Mouse (Mus musculus) right cerebral cortex, adult 2 months (tissue): ENCODE data around the gene Calr.
"Not testable (repeated sequence)": the region's sequence is repeated elsewhere in the genome, so short reads cannot be mapped to it uniquely, and the experiment has no call there.

Experiments
- DNase-seq, 2 experiments: peaks; one replicate each; pipeline ENCODE4 v3.0.0; 2021 to 2022; ENCODE audit warnings: low spot score in 2 of 2

Calr gene

GRCm38 (mm10) chr8:84844397-84845070 is 2.2 kb downstream of the Calr start:
- no peak for DNase-seq

- no peak for DNase-seq
These were observed 5.2 kb downstream of the Calr start for GRCm38 (mm10) chr8:84841514-84841913.

DNA sequence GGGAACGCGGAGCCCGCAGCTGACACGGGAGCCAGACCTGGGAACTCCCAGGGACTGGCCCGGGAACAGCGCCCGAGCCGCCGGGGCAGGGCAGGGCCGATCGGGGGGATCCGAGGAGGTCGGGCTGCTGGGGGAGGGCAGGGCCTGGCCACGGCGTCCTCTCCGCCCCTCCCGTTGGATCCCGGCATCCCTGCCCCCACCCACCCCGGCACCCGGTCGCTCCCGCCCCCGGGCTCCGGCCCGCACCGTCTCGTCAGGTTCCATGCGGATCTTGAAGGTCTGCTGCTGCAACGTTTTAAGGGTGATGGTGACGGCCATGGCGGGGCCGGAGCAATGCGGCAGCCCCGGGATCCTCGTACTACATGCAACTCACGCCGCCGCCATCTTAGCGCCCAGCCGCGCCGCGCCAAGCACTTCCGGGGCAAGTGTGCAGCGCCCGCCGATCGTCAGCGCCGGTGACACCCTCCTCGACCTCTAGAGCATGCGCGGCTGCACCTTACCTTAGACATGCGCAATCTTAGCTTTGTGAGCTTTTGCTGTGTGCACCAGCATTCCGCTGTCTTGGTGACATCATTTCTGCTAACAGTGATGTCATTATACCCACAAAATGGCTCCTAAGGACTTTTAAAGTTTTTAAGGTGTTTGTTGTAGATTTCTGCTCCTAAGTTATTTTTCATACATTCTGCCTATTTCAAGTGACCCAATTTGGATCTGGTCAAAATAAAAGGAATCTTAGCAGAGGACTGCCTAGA is 6.3 kb downstream of the Calr start, which contains the start of gene Rad23a:
Gene Rad23a, minus strand, starts transcription at position 418 of the 752 bp plus-strand sequence.
- peak; percentile 93 for DNase-seq

DNA sequence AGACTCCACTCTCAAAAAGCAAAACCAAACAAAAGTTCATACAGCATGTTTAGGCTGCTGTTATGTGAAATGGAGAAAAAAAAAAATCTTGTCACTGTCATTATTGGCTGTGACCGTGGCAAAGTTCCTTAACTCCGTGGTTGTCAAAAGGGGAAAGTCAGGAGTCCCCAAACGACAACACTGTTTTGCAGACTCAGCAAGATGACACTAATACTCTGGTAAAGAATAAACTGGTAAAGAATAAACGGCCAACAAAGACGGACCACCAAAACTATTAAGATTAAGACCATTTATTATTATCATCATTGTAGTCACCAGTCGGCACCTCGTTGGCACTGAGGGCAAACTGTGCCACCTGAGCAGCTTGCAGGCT is 6.9 kb downstream of the Calr start:
- DNase-seq = no peak

GRCm38 (mm10) chr8:84839411-84839810 is 7.3 kb downstream of the Calr start:
- no peak for DNase-seq

- DNase-seq = no peak
These were observed 8.2 kb downstream of the Calr start for GRCm38 (mm10) chr8:84838513-84838912.

DNA sequence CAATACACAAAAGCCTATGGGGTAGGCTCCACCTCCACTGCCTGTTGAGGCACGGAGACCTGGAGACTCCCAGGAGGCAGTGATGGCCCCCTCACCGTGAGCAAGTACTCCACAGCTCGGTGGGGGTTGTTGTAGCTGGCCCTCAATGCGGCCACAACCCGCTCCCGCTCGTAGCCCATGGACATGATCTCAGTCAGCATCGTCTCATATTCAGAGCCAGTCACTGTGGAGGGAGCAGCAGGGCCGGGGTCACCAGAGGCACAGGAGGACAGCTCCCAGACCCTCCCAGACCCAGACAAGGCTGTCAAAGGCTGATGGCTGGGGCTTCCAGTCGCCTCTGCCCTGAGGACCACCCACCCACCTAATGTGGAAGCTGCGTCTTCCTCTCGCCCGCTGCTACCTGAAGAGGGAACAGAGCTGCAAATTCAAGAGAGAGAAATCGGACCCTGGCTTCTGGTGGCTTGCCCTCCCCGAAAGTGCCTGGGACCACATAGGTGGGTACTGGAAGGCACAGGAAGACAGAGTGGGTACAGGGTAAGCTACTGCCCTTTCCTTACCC is 8.7 kb downstream of the Calr start:
- no peak for DNase-seq

DNA sequence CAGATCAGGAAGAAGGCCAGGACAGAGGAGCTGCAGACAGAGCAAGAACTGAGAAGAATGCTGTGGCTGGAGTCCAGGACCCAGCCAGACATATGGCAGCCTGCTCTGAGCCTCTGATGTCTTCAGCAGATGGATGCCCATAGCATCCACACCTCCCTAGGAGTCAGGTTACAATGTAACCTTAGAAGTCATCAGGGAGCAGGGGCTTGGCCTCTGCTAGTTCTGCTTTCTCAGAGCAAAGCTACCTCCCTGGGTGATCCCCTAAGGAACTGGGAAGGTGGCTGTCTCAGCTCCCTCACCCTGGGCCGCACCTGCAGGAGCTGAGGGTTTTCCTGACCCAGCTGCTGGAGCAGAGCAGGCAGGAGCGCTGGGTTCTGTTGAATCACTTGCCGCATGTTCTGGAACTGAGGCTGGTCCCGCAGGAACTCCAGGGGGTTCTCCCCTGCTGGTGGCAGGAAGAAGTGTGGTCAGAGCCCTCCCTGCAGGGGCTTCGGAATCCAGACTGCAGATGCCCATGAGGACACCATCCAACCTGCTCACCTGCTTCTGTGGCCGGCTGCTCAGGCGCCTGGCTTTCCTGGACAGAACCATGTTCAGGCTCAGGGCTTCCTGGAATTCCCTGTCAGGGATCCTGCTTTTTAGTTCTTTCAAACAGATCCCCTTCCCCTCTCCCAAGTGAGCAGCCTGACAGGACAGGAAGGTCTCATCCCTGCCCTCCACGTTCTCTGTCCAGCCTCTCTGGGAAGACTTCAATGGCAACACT is 9.4 kb downstream of the Calr start:
- no peak for DNase-seq

DNA sequence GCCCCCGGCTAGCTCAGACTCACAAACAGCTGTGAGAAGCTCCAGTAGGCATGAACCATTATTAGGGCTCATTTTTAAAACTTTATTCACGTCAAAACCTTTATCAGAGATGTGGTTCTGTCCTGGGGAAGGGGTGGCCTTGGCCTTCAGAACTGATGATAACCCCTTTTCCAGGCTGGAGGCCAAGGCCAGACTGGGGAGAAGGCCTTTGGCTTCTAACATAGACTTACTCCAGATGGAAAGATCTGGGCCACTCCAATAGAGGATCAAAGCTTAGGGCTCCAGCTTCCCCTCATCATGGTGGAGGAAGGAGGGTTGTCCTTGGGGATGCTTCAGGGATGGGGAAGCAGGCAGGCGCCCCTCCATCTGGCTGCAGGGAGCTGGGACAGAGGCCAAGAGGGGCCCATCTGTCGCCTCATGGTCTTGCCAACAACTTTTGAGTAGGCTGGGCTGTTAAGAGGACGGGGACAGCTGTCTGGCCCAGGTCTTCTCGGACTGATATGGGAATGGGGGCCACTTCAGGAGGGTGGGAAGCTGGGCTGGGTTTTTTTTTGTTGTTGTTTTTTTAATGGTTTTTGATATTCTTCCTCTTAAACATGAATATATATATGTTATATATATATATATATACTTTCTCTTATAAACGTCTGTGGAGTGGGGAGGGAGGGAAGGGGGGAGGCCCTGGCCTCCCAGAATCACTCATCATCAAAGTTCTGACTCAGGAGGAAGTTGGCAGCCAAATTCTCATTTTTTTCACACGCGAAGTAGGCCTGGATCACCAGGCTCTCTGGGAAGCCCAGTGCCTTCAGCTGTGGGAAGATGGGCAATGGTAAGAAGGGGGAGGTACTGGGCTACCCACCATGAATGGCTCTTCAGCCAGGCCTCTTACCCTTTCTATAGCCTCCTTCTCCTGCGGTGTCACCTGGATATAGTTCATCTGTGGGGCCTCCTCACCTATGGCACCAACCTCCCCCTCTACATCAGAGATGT is 11.6 kb downstream of the Calr start:
- peak; percentile 72 to 73 for DNase-seq

DNA sequence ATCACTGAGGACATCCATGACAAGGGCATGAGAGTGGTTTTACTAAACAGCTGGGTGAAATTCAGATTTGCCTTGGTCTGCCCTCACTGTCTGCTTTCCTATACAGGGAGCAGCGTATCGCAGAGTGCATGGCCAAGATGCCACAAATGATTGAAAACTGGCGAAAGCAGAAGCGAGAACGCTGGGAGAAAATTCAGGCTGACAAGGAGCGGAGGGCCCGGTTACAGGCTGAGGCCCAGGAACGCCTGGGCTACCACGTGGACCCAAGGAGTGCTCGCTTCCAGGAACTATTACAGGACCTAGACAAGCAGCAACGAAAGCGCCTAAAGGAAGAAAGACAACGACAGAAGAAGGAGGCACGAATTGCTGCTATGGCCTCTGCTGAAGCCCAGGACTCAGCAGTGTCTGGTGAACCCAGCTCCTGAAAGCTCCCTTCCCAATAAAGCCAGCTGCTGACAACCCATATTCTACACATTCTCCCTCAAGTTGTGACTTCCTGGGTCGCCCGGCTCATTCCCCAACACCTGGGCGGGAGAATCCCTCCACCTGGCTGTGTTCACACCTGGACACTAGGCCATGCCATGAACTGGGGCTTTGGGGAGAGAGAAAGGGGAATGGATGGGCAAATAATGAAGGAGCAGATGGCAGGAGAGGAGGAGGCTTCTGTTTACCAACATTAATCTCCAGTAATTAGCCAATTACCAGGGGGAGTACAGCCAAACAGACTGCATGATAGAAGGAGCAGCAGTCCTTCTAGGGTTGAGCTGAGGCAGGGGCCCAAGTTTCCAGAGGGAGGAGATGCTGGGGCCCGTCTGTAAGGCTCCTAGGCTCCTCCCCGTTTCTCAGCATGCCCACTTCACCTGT is 12.5 kb downstream of the Calr start:
- DNase-seq = no peak

DNA sequence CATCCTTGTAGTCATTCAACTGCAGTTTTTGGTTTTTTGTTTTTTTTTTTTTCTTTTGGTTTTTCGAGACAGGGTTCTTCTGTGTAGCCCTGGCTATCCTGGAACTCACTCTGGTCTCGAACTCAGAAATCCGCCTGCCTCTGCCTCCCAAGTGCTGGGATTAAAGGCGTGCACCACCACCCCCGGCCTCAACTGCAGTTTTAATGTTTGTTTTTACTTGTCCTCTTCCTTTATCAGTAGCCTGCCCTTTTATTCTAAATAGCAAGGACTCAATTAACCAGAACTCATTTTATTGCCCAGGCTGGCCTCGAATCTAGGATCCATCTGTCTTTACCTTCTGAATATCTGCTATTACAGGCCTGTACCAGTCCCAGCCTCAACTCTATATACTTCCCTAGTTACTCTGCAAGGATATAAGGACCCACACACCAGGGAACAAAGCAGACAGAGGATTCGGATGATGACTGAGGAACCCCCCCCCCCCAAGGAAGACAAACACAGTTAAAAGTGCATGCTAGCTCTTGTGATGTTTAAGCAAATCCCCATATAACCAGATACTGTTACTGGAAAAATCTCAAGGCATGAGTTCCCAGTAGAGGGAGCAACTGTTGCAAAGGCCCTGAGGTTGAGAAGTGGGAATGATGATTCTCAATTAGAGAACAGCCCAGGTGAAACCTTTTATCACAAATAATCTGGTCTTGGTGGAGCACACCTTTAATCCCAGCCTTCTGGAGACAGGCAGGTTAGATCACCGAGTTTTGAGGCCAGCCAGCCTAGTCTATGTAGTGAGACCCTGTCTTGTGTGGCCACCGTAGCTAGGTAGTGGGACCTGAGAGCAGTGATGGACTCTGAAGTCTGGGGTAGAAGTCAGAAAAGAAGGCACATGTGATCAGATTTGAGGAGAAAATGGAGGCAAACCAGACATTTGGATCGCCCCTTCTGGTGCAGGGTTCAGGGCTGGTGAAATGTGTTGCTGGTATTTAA is 13.7 kb downstream of the Calr start:
- no peak for DNase-seq

DNA sequence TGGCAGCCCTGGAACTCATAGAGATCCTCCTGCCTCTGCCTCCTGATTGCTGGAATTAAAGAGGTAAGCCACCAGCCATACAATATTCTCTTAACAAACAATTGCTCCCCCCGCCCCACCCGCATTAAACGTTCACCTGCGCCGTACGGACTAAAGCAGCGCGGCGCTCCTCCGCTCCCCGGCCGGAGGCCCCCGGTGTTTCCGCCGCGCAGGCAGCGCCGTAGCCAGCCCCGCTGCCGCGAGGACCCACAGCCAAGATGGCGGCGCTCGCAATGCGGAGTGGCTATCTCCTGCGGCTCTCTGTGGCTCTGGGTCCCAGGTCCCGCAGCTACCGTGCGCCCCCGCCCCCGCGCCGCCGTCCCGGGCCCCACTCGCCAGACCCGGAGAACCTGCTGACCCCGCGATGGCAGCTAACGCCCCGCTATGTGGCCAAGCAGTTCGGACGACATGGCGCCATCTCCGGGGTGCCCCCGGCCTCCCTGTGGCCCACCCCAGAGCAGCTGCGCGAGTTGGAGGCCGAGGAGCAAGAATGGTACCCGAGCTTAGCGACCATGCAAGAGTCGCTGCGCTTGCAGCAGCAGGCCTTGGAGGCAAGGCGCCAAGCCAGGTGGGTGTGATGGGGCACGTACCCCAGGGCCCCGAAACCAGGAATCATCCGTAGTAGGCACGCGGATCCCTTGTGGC is 14.6 kb downstream of the Calr start:
- DNase-seq = peak; percentile 75 to 84

- no peak for DNase-seq
These were observed 15.2 kb downstream of the Calr start, which contains the start of gene Gadd45gip1 for GRCm38 (mm10) chr8:84831490-84831889. TSS of gene Gadd45gip1 (plus strand) at chr8:84831522.

- DNase-seq = not testable (repeated sequence)
These were observed 20.2 kb downstream of the Calr start for GRCm38 (mm10) chr8:84826518-84826917.

- no peak for DNase-seq
These were observed 21.1 kb downstream of the Calr start for GRCm38 (mm10) chr8:84825636-84826035.

DNA sequence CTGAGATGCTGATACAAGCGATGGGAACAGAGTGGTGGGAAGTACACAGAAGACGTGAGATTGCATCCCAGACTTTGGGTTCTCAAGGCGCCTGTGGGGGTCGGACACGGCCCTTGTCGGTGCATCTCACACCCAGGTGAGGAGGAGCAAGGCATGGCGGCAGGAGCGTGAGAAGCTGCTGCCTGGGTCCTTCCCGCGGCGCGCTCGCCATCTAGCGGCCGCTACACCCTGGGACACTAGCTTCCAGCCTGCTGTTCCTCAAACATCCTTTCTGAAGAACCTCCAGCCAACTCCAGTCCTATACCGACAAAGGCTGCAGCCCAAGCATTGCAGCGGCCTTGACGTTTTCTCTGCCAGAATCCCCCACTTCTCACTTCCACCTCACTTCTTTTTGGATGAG is 23.1 kb downstream of the Calr start:
- peak in 1 of 2 experiments; percentile 62 for DNase-seq

DNA sequence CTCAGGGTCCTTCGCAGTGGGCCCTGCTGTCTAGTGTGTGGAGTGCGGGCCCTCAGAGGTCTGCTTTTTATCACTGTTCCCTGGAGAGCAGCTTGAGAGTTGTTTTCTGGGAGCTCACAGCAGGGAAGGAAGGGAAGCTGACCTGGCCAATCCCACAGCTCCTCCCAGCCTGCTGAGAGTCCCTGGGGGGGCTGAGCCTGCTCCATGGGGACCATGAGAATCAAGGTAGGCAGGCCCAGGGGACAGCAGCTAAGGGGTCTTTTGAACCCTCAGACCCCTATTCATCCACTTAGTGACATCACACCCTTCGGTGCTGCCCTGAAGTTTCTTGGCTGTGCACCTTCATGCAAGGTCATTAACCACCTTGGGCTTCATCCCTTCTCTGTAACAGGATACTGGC is 24.0 kb downstream of the Calr start, which contains the start of gene Dand5:
Gene Dand5, minus strand, starts transcription at position 101 of the 400 bp plus-strand sequence.
- no peak for DNase-seq

DNA sequence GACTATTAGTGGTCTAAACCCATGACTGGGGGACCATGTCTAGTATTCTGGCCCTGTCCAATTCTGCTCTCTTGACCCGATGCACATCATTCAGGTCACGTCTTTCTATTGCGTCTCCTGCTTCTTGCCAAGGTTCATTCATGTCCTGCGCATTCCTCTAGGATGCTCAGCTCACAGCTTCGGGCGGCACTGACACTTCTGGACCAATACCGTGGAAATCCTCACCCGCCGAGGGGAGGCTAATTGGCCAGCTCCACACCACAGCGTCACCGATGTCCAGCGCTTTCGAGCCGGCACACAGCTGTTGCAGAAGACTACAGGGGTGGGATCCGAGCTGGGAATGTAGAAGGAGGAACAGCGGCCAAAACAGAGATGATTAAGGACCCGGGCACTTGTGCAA is 30.6 kb downstream of the Calr start:
- no peak for DNase-seq
